Mouse (Mus musculus): Measurements from ENCODE around the gene Tbx10.
"Not testable (repeated sequence)": the region's sequence is repeated elsewhere in the genome, so short reads cannot be mapped to it uniquely, and the experiment has no call there.

Gene Tbx10

DNA sequence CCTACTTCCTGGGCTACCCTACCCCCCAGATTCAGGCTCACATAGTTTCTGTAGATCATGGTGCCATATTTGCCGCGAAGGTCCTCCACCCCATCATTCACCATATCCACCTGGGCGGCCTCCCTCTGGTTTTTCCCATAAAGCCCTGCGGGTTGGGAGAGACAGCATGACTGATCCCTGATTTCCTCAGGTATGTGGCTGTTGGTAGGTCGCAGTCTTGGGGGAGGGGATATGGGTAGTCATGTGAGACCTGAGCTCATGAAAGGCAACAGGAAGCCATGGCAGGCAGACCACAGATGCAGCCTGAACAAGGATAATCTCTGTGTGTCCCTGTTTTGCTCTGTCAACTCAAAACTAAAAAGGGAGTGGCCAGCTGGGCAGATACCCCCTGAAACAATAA, 48.4 kb downstream of the Tbx10 start:
- not testable (repeated sequence) for DNase-seq (ENCODE audit: inconsistent age in 2 of 2, low spot score in 1 of 2)

DNA sequence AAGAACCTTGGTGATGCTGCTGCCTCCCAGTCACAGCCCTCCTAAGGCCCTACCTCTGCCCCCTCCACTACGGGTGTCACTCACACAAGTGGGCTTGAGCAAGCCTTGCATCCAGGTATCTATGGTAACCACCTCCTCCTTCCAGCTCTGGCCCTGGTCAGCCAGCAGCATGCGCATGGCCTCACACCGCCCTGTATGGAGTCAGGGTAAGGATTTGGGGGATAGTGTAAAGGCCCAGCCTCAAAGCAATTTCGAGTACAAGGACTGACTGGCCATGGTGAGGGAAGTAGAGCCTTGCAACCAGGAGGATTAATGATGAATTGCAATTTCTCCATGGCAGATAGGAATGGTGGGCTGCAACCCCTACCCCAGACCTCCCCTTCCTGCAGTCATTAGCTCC, 48.9 kb downstream of the Tbx10 start:
- DNase-seq (ENCODE audit: inconsistent age in 2 of 2, low spot score in 1 of 2): not testable (repeated sequence)

DNA sequence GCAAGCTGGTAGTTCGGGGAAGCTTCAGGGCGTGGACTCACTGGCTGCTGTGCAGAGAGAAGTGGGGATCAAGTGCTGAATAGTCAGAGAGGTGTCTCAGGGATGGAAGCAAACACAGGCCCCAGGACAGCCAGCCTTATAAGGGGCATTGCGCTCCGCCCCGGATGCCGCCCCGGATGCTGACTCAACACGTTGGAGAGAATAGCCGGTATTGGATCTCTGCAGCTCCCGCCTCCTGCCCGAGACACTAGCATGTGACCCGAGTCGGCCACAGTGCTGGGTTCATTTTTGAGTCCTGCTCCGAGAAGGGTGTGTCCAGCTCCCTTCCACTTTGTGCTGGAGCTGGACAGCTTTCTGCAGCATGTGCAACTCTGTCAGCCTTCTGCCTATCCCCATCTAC, 49.6 kb downstream of the Tbx10 start:
- DNase-seq (ENCODE audit: inconsistent age in 2 of 2, low spot score in 1 of 2): peak in 1 of 2 experiments; percentile 50

DNA sequence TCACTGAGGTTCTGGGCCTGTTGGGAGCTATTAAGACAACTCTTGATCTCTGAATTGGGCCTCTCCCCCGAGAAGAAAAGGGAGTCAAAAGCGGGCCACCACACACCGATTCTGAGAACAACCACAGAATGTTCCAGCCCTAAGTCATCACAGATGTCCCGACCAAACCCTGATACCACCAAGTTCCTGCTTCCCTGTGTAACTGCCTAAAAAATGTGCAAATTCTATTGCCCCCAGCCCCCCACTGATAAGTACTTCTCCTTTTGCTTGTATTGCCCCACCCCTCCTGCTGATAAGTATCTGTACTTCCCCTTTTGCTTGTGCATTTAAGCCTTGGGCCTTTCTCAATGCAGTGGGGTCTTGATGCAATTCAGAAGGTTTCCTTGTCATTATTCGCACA, 51.6 kb downstream of the Tbx10 start:
- DNase-seq (ENCODE audit: inconsistent age in 2 of 2, low spot score in 1 of 2): not testable (repeated sequence)

DNA sequence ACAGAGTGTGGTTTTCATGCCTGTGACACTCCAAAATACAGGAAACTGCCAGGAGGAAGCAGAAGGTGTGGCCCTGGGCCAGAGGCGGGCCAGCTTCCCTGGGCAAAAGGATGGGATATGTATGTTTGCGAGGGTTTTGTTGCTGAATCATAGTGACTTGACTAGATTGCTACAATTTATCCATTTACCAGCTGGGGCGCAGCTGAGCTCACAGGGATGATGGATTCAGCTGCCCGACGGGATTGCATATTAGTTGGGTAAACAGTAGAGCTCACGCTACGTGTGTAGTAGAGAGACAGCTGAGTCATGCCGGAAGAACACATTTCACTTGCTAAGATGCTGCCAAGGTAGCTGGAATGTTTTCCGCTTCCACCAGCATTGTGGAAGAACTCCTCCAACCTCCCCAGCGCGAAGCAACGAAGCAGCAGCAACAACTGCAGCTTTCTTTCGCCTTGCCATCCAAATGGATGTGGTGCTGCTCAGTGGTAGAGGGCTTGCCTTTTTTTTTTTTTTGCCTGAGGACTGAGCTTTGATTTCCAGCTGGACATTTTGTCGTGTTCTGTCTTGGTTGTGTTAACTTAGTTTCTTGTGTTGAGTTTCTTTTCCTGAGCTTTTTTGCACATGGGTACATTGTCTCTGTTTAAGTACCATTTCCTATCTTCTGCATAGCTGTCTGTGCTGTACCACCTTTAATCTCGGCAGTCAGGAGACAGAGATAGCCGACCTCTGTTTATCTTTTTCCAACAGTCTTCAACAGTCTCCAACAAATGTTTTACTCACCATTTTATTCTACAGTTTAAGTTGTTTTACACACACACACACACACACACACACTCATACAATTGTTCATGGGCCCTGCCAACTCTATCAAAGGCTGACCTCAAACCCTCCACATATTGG, 53.7 kb downstream of the Tbx10 start, which contains the start of gene Gstp2:
TSS of gene Gstp2 (minus strand) at position 58 of the 900 bp plus-strand sequence.
- peak; percentile 83 to 94 for DNase-seq (ENCODE audit: inconsistent age in 2 of 2, low spot score in 1 of 2)

DNA sequence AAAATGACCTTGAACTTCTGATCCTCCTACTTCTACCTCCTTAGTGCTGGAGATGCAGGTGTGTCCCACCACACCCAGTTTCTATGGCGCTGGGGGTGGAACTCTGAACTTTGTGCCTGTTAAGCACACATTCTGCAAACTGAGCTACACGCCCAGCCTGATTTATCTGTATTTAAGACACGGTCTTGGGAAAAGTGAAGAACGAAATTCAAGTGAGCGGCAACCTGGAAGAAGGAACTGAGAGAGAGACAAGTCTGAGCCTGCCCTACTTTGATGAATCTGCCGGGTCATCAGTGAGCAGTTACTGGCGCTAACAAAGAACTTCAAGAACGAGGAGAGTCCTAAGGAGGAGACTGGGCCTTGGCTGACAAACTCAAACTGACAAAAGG, 54.3 kb downstream of the Tbx10 start:
- DNase-seq (ENCODE audit: inconsistent age in 2 of 2, low spot score in 1 of 2): peak in 1 of 2 experiments; percentile 44

DNA sequence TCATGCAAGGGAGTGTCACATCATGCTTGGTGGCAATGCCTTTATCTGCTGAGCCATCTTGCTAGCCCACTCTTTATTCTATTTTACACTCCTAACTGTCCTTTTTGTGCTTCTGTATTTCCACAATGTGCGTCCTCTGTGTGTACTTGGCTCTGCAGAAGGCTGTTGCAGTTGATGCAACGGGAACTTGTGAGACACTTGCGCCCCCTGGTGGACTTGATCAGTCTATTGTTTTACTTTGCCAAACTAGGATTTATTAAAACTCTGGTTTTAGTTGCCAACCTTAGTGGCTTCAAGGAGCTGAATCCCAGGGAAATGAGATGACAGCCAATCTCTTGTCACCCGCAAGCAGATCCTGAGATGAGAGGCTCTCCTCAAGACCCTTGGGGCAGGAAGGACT, 55.3 kb downstream of the Tbx10 start:
- DNase-seq (ENCODE audit: inconsistent age in 2 of 2, low spot score in 1 of 2): peak; percentile 79 to 95

DNA sequence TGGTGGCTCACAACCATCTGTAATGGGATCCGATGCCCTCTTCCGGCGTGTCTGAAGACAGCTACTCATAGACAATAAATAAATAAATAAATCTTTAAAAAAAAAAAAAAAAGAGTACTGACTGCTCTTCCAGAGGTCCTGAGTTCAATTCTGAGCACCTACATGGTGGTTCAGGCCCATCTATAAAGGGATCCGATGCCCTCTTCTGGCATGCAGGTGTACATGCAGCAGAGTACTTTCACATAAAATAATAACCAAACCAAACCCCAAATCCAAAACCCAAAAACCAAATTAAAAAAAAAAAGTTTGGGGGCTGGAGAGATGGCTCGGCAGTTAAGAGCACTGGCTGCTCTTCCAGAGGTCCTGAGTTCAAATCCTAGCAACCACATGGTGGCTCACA, 56.5 kb downstream of the Tbx10 start:
- DNase-seq (ENCODE audit: inconsistent age in 2 of 2, low spot score in 1 of 2): not testable (repeated sequence)

Measured in adrenal gland, adult (tissue).